Mouse (Mus musculus): ENCODE measurements around the gene Sec22b.

Gene Sec22b

GRCm38 (mm10) chr3:97972707-97973106 lies 71.7 kb downstream of the Sec22b start:
- no peak for DNase-seq (ENCODE audit: low spot score in 2 of 2)

Measured in heart, adult 9 months (tissue).